ENCODE assay signal across 9 mouse cellular contexts in the genomic region with DNA sequence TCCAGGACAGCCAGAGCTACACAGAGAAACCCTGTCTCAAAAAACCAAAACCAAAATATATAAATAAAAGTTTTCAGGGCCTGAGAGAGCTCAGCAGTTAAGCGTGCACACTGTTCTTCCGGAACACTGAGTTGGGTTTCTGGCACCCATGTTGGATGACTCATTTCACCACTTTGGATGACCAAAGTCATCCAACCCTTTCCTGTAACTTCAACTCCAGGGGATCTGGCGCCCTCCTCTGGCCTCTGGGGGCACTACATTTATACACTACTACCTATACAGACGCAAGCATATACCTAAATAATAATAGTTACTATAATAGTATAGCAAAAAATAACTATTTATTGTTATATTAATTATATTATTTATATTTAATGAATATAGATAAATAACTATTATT. TPM values are rescaled to one million over a fixed set of nuclear protein-coding genes. Genes with fewer than 3 reads are reported as not detected.
DNase-seq lines count a peak whose midpoint lies in the region; ATAC-seq and TF ChIP-seq lines count a peak whose summit lies in the region.
"Had no signal": no experiment of that assay in that cellular context is flagged by ENCODE, and none has a peak within 500 bp of the region (broad histone marks: within the 10 kb centered on the region; RNA-seq: fewer than 3 reads in every experiment).

No protein-coding gene starts in this region.

- no peaks in the 10 kb centered on the region for H3K9me3 ChIP-seq in ES-E14 (ENCODE audit: control insufficient read depth, insufficient read depth, low read depth, low read length)
- H3K9me3 ChIP-seq in liver, postnatal 0 days (ENCODE audit: low read length): no peaks in the 10 kb centered on the region
- H3K9me3 ChIP-seq: lung, embryonic 15.5 days had no signal

- TF ChIP-seq CTCF in gastrocnemius, adult 2 months (IDR thresholded peaks at IDR 0.05): peak; percentile 79
- TF ChIP-seq CTCF in liver, postnatal 0 days (IDR thresholded peaks at IDR 0.05; ENCODE audit: low read depth): peak; percentile 64
- peak; percentile 54; the same call in 1 of the 2 replicates for TF ChIP-seq CTCF in testis, adult 2 months (IDR thresholded peaks at IDR 0.05; ENCODE audit: control insufficient read depth, insufficient read depth, insufficient replicate concordance, low read depth, low read length)

- no peaks in the 10 kb centered on the region for H3K27me3 ChIP-seq in liver, postnatal 0 days (ENCODE audit: insufficient read depth, low read length)
- H3K27me3 ChIP-seq in testis, adult 2 months (ENCODE audit: control insufficient read depth, insufficient read depth, low read length): no peaks in the 10 kb centered on the region
- H3K27me3 ChIP-seq: lung, embryonic 15.5 days had no signal

- no peaks in the 10 kb centered on the region for H3K36me3 ChIP-seq in ES-E14 (ENCODE audit: control insufficient read depth, insufficient read depth, low read length, poor library complexity, severe bottlenecking)
- H3K36me3 ChIP-seq in liver, postnatal 0 days (replicated peaks; ENCODE audit: insufficient read depth, low read length): no peaks in the 10 kb centered on the region
- H3K36me3 ChIP-seq in testis, adult 2 months (ENCODE audit: control insufficient read depth, insufficient read depth, low read length): no peaks in the 10 kb centered on the region
- H3K36me3 ChIP-seq: lung, embryonic 15.5 days had no signal

- DNase-seq in left cerebral cortex, postnatal 14 days (ENCODE audit: low spot score in 2 of 2): peak; percentile 60 to 71
- DNase-seq in left cerebral cortex, postnatal 36 days (ENCODE audit: low spot score in 2 of 2): no peak
- DNase-seq in ES-E14 (ENCODE audit: low read depth, low spot score): no peak
- peak; percentile 81 for DNase-seq in adrenal gland, adult 2 months
- DNase-seq in gastrocnemius, adult 2 months: peak; percentile 79
- DNase-seq in liver, postnatal 0 days: peak; percentile 70
- no peak for DNase-seq in frontal cortex, postnatal 25 days (ENCODE audit: low spot score in 2 of 2)

- ATAC-seq in liver, postnatal 0 days: no peak; the same call in 1 of the 2 replicates

- H3K4me2 ChIP-seq in liver, postnatal 0 days (ENCODE audit: low read depth, low read length): no peak overlapping the region
- H3K4me2 ChIP-seq: lung, embryonic 15.5 days had no signal

- H3K9ac ChIP-seq in ES-E14 (ENCODE audit: insufficient read depth, low read depth, low read length, poor library complexity, severe bottlenecking): no peak overlapping the region
- no peak overlapping the region for H3K9ac ChIP-seq in liver, postnatal 0 days (replicated peaks)
- H3K9ac ChIP-seq: lung, embryonic 15.5 days had no signal

- 46% methylated on average over 4 of the region's 4 CpGs for WGBS in liver, postnatal 0 days (ENCODE audit: insufficient replicate concordance)

- intact Hi-C loops in left cerebral cortex, postnatal 14 days (cut with DNase I): no loop called here
- intact Hi-C loops in left cerebral cortex, postnatal 36 days (cut with DNase I): no loop called here
- intact Hi-C loops in gastrocnemius, adult 2 months (cut with DNase I): loop anchor here (5.0 kb wide), 3 partner anchors 45 to 155 kb away; a partner anchor contains a TSS

- in situ Hi-C loops in ES-E14 (cut with MboI; ENCODE audit: low sequenced_read_pairs in 2 of 2, unreplicated experiment in 2 of 2): no loop called here

- H3K4me3 ChIP-seq in ES-E14 (ENCODE audit: insufficient read depth in 1 of 2, low read depth in 1 of 2, low read length in 2 of 2, poor library complexity in 1 of 2, severe bottlenecking in 1 of 2): no peak overlapping the region
- H3K4me3 ChIP-seq in gastrocnemius, adult 2 months: no peak overlapping the region
- H3K4me3 ChIP-seq in liver, postnatal 0 days (ENCODE audit: low read depth, low read length): no peak overlapping the region
- no peak overlapping the region for H3K4me3 ChIP-seq in testis, adult 2 months (ENCODE audit: control insufficient read depth, low read depth, low read length)
- H3K4me3 ChIP-seq: lung, embryonic 15.5 days had no signal

- no peak for TF ChIP-seq EP300 in liver, postnatal 0 days (IDR thresholded peaks at IDR 0.05; ENCODE audit: low read depth)

- TF ChIP-seq POLR2A in testis, adult 2 months (IDR thresholded peaks at IDR 0.05; ENCODE audit: control insufficient read depth, low read depth, low read length): no peak

- peaks cover 0 to 5% of the 10 kb centered on the region in 2 experiments; a peak in 1 of 4 replicates for H3K4me1 ChIP-seq in ES-E14 (ENCODE audit: control insufficient read depth in 2 of 2, insufficient read depth in 2 of 2, low read length in 2 of 2, poor library complexity in 1 of 2)
- H3K4me1 ChIP-seq in liver, postnatal 0 days (ENCODE audit: insufficient read depth): no peaks in the 10 kb centered on the region
- no peaks in the 10 kb centered on the region for H3K4me1 ChIP-seq in testis, adult 2 months (ENCODE audit: control insufficient read depth, insufficient read depth, low read length)
- H3K4me1 ChIP-seq: lung, embryonic 15.5 days had no signal

- no peak overlapping the region for H3K27ac ChIP-seq in ES-E14 (ENCODE audit: insufficient read depth, low read depth, low read length, poor library complexity, severe bottlenecking)
- H3K27ac ChIP-seq in gastrocnemius, adult 2 months: no peak overlapping the region
- no peak overlapping the region for H3K27ac ChIP-seq in liver, postnatal 0 days (ENCODE audit: low read depth)
- H3K27ac ChIP-seq in testis, adult 2 months (ENCODE audit: control insufficient read depth, insufficient read depth, low read depth, low read length): no peak overlapping the region
- H3K27ac ChIP-seq: lung, embryonic 15.5 days had no signal

TF ChIP-seq in ES-E14, 5 proteins besides CTCF, POLR2A, EP300 and RAD21:
- TF ChIP-seq MAFK (IDR thresholded peaks at IDR 0.05; ENCODE audit: insufficient read depth, low read depth, low read length) (no peak), CHD2 (IDR thresholded peaks at IDR 0.05; ENCODE audit: low read depth, low read length) (no peak), ZC3H11A (IDR thresholded peaks at IDR 0.05; ENCODE audit: borderline replicate concordance, low read depth, low read length) (peak; percentile 86; the same call in 1 of the 2 replicates), HCFC1 (IDR thresholded peaks at IDR 0.05; ENCODE audit: borderline replicate concordance, insufficient read depth, low read length) (no peak)

RNA-seq across cellular contexts. Expression of a gene that starts 13.7 kb away (rescaled TPM):
- 100 to 1,000 TPM; 176 to 203 TPM for total RNA-seq in left cerebral cortex, postnatal 14 days (2021)
- total RNA-seq in left cerebral cortex, postnatal 36 days (2021): 100 to 1,000 TPM; 163 to 186 TPM
- 7.8 and 9.8 TPM in 2 replicates for total RNA-seq in ES-E14 (2012; rRNA removed)
- total RNA-seq in adrenal gland, adult 2 months (2021): 1 to 10 TPM; 2.7 to 6.9 TPM
- 4.5 and 5.6 TPM in 2 replicates for polyA plus RNA-seq in adrenal gland, adult 2 months (2012; rRNA removed)
- not detected for total RNA-seq in gastrocnemius, adult 2 months (2021)
- polyA plus RNA-seq in liver, postnatal 0 days (2015; fragmentation: Nextera tagmentation; extraction: Ambion mirVana): not detected in 2 replicates
- 10.9 and 13.1 TPM in 2 replicates for polyA plus RNA-seq in testis, adult 2 months (2012; rRNA removed)

RNA-seq across cellular contexts. Expression of a gene that starts 44.1 kb away (rescaled TPM):
- total RNA-seq in left cerebral cortex, postnatal 14 days (2021): 100 to 1,000 TPM; 149 to 171 TPM
- total RNA-seq in left cerebral cortex, postnatal 36 days (2021): 100 to 1,000 TPM; 182 to 196 TPM
- 14.4 and 16.0 TPM in 2 replicates for total RNA-seq in ES-E14 (2012; rRNA removed)
- total RNA-seq in adrenal gland, adult 2 months (2021): 10 to 100 TPM in 1 of 2 experiments, 1 to 10 TPM in 1; 9.1 to 14.2 TPM
- 11.4 and 14.8 TPM in 2 replicates for polyA plus RNA-seq in adrenal gland, adult 2 months (2012; rRNA removed)
- 10 to 100 TPM in 1 of 2 experiments, 1 to 10 TPM in 1; 8.4 to 16.2 TPM for total RNA-seq in gastrocnemius, adult 2 months (2021)
- polyA plus RNA-seq in liver, postnatal 0 days (2015; fragmentation: Nextera tagmentation; extraction: Ambion mirVana): 0.12 and 0.13 TPM in 2 replicates
- polyA plus RNA-seq in testis, adult 2 months (2012; rRNA removed): 1.9 and 2.1 TPM in 2 replicates

RNA-seq across cellular contexts. Expression of a gene that starts 47.2 kb away (rescaled TPM):
- 1 to 10 TPM; 2.0 to 2.7 TPM for total RNA-seq in left cerebral cortex, postnatal 14 days (2021)
- total RNA-seq in left cerebral cortex, postnatal 36 days (2021): 1 to 10 TPM; 1.2 to 1.9 TPM
- total RNA-seq in ES-E14 (2012; rRNA removed): 5.8 and 6.1 TPM in 2 replicates
- under 1 TPM in 1 of 2 experiments, not detected in 1; 0.38 TPM for total RNA-seq in adrenal gland, adult 2 months (2021)
- 0.26 TPM in 1 of 2 replicates, not detected in the other for polyA plus RNA-seq in adrenal gland, adult 2 months (2012; rRNA removed)
- total RNA-seq in gastrocnemius, adult 2 months (2021): 100 to 1,000 TPM; 102 to 120 TPM
- polyA plus RNA-seq in liver, postnatal 0 days (2015; fragmentation: Nextera tagmentation; extraction: Ambion mirVana): 0.30 TPM in 1 of 2 replicates, not detected in the other
- polyA plus RNA-seq in testis, adult 2 months (2012; rRNA removed): 0.05 and 0.11 TPM in 2 replicates
- polyA plus RNA-seq: lung, embryonic 15.5 days had no signal

Comparison
In these comparisons a context has a peak if more than half of its experiments do, and no peak if none do; other contexts are left out.
1. DNase-seq: peak in left cerebral cortex, postnatal 14 days (2 of 2), adrenal gland, adult 2 months (single experiment), gastrocnemius, adult 2 months (single experiment) and liver, postnatal 0 days (single experiment); none in left cerebral cortex, postnatal 36 days (0 of 2), ES-E14 (single experiment) and frontal cortex, postnatal 25 days (0 of 2).
2. RNA of a gene that starts 13.7 kb away (total RNA-seq): 176 to 203 TPM in left cerebral cortex, postnatal 14 days and 163 to 186 TPM in left cerebral cortex, postnatal 36 days; 7.8 to 9.8 TPM in ES-E14, 2.7 to 6.9 TPM in adrenal gland, adult 2 months and not detected in gastrocnemius, adult 2 months; every median in the first group is over 10 times any median in the second.
3. RNA of a gene that starts 47.2 kb away (total RNA-seq): 102 to 120 TPM in gastrocnemius, adult 2 months; 5.8 to 6.1 TPM in ES-E14, 2.0 to 2.7 TPM in left cerebral cortex, postnatal 14 days, 1.2 to 1.9 TPM in left cerebral cortex, postnatal 36 days and 0.38 TPM in adrenal gland, adult 2 months; every median in the first group is over 10 times any median in the second.
4. Peak in every context shown above with its lines, with median percentiles within 50 percentile points of each other: CTCF ChIP-seq.